Mouse (Mus musculus) lung, postnatal 10 days (tissue): Measurements from ENCODE around the gene Ankrd23.

ENCODE experiments used
- DNase-seq: peaks from one replicate; pipeline ENCODE4 v3.0.0; 2021

Ankrd23 gene

DNA sequence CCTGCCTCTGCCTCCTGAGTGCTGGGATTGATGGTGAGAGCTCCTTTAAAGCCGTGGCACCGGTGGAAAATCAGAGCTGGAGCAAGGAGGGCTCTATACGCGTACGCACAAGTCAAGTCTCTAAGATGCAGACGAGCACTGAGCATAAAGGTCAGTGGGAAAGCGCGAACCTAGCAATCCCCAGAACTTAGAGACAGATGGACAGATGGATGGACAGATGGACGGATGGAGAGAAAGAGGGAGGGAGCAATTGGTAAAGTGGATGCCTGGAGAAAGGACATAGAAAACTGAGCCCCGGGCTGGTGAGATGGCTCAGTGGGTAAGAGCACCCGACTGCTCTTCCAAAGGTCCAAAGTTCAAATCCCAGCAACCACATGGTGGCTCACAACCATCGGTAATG is 4.1 kb upstream of the Ankrd23 start:
- no peak for DNase-seq

DNA sequence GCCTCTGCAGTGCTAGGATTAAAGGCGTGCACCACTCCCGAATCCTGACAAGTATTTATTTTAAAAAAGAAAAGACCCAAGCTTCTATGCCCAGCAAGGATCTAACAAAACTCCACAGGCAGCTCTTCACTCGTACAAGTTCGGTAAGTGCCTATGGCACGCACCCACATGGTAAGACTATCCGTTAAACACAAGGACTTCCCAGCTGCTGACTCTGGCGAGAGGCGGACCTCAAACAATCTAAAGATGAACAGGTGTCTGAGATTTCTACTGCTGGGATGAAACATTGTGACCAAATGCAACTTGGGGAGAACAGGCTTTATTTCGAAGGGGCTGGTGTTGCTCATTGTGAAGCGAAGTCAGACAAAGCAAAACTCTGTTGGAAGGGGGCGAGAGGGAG is 3.4 kb upstream of the Ankrd23 start:
- DNase-seq: no peak

DNA sequence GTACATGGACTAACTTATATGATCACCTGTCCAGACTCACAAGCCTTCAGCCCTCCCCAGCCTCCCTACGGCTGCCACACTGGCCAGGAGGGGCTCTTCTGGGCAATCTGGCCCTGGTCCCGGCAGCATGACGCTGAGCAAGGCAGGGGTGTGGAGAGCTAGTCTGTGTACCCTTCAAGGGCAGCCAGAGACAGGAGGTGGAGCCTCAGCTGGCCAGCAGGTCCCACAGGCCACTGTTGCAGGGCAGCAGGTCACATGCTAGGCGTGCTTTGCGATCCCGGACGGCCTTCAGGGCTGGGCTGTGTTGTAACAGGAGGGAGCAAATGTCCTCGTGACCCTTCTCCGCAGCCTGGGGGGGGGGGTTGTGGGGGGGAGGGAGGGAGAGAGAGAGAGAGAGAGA is 2.5 kb upstream of the Ankrd23 start, which contains the start of gene Gm42417:
Gene Gm42417 (minus strand): TSS at position 244 of the 400 bp plus-strand sequence.
- DNase-seq: peak; percentile 87

DNA sequence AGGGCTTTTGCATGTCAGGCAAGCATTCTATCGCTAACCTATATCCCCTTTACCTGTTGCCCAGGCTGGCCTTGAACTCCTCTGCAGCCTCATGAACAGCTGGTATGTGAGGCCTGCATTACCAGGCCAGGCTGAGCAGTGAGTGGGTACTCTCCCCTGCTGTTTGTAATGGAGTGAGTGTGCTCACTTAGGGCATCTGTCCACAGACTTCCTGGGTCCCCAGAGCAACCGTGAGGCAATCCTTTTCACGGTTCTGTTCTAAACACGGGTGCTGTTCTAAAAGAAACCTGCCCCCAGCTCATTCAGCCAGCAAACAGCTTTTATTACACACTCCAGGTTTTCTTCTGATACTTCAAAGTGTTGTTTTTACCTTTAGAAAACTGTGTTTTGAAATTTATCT is 2.0 kb upstream of the Ankrd23 start:
- DNase-seq: no peak

DNA sequence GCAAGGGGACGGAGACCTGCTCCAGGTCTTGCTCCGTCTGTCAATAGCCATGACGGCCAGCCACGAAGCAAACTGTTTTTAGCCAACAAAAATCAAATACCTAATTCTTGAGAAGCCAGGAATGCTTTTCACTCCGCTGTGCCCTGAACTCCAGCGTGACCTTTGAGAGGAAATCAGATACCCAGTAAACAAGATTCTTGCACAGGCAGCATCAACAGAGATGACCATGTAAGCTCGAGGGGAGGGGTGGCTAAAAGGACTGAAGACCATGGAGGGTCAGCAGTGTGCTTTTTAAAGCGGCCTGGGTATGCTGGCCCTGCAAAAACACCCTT is 320 bp downstream of the Ankrd23 start:
- no peak for DNase-seq

DNA sequence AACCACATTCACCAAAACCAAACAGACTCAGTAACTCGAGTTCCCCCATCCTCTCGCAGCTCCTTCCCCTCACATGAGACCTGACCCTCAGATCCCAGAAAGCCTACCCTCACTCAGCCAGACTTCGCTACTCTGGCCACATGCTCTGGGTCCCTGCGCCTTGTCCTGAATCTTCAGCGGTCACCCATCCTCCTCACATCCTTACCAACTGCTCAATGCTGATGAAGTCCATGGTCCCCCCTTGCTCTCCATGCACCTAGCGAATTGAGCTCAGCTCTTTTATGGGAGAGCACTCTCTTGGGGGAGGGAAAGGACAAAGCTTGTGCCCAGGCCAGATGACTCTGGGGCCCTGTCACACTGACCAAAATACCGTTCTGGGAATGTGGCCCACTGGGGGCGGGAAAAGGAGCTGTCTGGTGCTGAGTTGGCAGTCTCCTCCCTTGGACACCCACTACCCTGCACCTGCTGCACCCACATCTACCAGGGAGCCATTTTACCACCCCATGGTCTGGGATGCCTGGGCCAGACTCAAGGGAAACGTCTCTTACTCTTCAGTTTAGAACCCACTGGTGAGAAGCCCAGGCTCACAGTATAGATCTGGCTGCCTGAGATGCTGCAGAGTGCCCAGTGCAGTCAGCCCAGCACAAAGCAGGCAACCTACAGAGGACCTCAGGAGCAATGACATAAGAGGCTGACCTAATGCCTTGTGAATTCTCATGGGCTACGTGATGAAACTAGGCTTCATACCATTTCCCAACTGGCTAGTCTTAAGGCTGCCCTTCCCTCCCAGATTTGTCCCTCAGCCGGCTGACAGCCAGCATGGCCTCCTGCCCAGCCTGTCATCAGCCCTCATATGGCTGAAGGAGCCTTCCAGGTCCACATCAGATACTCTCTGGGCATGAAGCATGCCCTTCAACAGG is 946 bp downstream of the Ankrd23 start:
- peak; percentile 76 for DNase-seq

DNA sequence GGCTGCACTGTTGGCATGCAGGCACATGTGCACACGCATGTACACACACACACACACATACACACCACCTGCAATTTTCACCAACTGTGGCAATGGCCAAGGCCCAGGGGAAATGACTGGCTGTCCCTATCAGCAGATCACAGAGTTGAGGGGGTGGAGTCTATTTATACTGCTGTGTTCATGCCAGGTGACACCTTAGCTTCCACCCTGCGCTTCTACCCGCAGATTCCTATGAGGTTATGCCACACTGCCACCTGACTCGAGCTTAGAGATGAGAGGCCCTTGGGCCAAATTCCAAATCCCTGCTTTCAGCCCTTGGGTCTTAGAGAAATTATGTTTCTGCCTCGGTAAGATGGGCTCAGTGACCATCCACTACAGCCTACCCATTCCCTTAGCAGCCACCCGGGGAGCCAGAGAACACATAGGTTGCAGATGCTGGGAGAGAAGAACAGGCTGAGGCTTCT is 2.1 kb downstream of the Ankrd23 start:
- DNase-seq: peak; percentile 54

DNA sequence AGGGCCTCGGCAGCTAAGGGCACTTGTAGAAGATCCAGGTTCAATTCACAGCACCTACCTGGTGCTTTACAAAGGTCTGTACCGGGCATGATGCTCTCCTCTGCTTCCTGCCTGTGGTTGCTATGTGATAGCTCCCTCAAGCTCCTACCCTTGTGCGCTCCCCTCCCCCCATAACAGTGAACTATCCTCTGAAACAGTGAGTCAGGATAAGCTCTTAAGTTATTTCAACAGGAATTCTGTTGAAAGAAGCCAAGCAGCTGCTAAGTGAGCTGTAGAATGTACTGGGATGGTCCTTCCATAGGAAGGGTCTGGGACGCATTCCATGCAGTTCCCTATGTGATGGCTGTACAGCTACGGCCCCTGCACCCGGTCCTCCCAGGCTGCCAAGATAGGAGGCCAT is 3.1 kb downstream of the Ankrd23 start:
- peak; percentile 22 for DNase-seq

DNA sequence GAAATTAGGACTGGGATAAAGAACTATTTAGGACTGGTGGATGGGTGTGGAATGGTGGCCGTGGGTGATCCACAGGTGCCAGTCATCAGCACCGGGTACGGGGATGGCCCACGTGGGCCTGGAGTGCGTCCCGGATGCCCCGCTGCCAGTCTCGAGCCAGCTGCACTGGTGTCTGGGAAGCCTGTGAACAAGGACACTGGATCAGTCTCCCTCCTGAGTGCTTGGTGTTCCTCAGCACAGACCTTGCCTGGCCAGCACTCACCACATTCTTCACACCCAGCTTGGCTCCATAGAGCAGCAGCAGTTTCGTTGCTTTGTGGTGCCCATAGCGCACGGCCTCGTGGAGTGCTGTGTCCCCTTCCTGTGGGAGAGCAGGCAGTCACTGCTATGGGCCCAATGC is 5.2 kb downstream of the Ankrd23 start:
- DNase-seq: no peak

DNA sequence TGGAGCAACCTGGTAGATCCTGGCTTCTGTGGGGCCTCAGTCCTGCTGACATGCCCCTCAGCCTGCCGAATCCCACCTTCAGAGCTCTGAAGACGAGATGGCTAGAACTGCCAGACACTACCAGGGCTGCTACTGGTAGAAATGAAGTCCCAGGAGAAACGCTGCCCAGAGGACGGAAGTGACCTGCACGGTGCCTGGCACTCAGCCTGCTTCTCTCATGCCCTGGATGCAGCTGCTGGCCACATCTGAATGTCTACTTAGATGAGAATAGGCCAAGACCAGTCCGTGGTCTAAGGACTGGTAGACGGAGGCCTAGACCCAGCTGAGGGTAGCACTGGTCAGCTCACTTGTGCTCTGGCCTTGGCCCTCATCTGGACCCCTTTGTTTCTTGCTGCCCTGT is 5.7 kb downstream of the Ankrd23 start:
- DNase-seq: no peak

DNA sequence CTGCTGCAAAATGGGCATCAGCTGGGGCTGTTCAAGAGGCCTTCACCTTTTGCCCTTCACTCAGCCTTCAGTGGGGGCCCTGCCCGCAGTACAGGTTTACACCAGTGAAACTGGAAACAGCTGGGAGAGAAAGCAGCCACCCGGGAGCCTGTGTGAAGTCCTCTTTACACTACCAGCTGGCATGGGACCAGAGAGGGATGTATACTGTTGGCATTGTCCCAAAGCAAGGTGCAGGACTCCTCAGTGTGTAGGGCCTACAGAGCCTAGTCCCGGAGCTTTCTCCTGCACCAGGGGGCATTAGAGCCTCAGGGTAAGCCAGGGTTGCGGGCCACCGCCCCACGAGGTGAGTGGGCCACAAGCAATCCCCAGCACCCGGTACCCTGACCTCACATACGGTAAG is 6.2 kb downstream of the Ankrd23 start:
- peak; percentile 15 for DNase-seq

DNA sequence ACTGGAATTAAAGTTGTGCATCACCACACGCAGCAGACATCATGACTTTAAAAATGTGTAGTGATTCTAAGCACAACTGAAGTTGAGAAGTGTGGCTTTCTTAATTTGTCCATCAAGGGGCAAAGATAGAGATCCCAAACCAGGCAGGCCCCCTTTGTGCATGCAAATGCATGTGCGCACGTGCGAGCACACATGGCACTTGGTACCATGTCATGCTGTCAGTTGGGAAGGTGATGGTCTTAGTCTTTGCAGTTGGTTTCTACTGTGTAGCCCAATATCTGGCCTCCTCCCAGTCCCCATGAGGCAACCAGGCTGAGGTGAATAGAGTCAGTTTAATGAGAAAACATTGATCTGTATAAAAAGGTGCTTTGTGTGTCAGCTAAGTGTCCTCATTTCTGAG is 6.8 kb downstream of the Ankrd23 start:
- DNase-seq: no peak

DNA sequence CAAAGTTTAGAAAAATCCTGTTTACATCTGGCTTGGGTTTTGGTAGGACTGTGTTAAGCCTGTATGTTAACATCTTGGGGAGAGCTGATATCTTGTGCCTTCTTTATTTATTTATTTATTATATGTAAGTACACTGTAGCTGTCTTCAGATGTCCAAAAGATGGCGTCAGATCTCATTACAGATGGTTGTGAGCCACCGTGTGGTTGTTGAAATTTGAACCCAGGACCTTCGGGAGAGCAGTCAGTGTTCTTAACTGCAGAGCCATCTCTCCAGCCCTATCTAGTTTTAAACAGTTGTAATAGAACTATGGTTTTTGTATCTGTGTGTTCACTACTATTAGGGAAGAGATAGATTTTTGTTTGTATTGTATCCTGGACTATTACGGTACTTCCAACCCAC is 7.4 kb downstream of the Ankrd23 start:
- DNase-seq: no peak

DNA sequence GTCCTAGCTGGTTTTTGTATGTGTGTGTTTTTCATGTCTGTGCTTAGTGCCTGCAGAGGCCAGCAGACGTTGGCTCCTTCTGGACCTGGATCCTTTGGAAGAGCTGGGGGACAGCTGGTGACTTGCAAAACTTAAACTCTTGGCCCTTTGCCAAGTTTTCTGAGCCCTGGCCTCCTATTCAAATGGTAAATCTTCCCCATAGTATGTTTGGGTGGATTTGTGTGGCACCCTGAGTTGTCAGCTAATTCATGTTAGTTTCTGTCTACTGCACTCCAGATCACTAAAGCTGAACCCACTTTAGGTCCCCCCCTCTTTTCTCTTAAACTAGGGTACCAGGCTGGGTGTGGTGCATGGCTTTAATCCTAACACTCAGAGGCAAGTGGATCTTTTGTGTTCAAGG is 8.3 kb downstream of the Ankrd23 start:
- peak; percentile 36 for DNase-seq

DNA sequence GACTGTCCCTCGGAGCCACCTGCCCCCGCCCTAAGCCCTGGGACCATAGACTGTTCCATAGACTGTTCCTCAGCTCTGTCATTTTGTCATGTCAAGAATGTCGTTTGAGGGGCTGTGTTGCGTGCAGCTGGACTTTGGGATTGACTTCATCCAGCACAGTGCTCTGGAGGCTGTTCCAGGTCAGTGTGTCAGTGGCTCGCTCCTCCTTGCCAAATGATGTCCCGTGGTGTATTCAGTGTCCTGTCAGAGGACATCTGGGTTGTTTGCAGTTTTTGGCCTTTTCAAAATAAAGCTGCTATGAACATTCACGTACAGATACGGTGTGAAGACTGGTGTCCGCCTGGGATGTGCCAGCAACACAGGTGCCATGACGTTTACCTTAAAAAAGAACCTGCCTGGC is 9.8 kb downstream of the Ankrd23 start:
- no peak for DNase-seq

DNA sequence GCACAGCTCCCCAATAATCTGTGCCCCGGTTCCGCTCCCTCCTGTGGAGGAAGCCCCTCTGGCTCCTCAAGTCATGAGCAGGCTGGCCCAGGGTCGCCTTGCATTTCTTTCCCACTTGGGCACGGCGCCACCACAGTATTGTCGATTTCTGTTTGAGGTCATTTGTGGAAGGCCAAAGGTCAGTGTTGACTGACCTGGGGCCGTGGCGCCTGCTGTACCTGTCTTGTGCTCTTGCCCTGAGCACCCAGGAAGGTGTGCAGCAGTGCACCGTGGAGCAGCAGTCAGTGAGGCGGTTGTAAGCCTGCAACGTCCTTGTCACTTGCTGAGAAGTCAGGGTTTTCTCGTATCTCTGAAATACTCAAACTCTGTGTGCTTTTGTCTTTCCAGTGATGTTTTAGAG is 10.9 kb downstream of the Ankrd23 start:
- DNase-seq: no peak

DNA sequence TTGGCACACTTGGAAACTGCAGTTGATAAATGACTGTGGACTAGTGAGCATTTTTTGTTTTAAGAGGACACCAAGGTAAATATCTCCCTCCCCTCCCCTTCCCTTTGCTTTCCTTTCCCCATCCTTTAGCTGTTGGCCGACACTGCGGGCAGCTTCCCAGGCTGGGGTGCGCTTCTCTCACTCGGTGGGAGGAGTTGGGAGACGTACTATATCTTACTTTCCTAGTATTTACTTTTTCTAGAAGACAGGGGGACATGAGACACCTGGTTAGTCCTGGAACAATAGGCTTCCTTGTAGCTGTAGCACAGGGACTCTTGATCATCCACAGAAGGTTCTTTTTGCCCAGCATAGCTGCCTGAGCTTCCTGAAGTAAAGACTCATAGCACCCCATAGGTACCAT is 12.6 kb downstream of the Ankrd23 start:
- DNase-seq: no peak

DNA sequence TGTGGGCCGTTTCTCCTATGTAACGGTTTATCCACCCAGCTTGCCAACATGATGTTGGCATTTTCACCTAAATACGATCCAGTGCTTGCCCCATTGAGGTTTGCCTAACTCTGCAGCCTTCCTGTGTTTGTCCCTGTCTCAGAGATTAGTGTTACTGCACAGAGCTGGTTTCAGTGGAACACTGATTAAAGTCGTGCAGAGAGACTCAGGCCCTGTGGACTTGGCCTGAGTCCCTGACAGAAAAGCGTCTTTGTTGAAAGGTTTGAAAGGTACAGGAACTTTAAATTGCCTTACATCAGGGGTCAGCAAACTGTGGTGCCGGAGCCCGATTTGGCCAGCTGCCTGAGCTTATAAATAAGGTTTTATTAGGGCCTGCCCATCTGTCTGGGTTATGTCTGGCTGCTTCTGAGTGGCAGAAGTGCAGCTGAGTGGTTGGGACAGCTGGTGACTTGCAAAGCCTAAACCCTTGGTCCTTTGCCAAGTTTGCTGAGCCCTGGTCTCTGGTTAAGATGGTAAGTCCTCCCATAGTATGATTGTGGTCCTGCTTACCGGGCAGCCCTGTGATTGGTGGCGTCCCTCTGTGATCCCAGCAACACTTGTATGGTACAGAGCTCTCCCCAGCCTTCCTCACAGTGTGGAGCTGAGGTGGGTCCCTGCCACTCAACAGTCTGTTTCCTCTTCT is 13.2 kb downstream of the Ankrd23 start:
- DNase-seq: no peak

DNA sequence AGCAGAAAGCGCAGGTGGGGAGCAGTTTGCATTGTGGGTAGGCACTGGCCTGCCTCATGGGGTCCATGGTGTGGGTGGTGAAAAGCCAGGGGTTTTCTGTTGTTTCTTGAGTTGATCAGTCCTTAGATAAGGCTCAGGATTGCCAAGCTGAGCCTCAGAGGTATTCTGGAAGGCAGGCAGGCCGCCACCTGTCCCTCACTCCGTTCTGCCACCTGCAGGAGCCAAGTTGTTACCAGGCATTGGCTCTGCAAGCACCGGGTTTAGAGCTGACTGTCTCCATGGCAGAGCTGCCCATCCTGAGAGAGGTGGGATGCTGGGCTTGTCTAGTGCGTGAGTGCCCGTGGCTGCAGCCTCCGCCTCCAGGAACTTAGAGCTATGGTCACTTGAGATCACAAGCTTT is 14.5 kb downstream of the Ankrd23 start:
- no peak for DNase-seq

DNA sequence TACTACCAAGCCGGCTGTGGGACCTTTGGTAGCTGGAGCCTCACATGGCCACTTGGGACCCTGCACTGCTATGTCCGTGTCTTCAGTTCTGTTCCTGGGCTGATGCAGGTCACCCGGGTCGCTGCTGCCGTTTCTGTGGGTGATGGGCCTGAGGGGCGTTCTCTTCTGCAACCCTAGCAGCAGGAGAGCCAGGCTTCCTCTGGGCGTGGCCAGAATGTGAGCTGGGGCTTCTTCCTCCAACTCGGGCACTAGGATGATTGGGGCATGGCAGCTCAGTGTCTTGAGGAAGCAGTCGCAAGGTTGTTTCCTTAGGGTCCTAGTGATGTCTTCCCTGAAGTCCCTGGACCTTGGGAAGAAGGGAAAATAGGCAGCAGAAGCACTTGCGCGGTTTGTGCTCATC is 17.1 kb downstream of the Ankrd23 start:
- DNase-seq: no peak

DNA sequence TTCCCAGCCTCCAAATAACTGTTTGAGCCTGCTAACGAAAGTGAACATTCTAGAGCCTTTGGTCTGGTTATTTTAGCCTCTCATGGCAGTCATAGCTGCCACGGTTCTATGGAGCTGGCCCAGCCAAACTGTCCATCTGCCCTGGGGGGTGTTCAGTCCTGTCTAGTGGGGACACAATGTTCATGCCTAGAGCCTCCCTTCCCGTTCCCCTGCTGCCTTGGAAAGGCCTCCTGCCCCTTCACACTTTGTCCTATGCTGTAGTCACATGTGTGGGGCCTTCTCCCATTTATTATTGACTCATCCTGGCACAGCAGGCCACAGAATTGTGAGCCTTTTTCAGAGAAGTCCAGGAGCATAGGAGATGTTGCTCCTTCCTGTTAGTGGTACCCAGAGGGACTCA is 18.4 kb downstream of the Ankrd23 start:
- DNase-seq: no peak

DNA sequence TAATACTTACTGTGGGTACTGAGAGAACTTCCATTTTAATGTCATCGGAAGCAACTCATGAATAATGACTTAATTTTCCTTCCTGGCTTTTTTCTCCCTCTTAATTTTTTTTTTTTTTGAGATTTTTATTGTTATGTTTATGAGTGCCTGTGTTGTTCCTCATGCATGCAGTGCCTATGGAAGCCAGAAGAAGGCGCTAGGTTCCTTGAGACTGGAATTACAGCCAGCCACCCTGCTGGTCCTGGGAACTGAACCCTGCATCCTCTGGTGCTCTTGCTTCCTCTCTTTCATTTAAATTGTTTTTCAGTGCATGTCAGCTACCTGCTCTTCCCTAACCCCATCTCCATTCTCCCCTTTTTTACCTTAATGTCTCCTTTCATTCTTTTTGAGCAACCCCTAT is 23.0 kb downstream of the Ankrd23 start:
- peak; percentile 66 for DNase-seq

DNA sequence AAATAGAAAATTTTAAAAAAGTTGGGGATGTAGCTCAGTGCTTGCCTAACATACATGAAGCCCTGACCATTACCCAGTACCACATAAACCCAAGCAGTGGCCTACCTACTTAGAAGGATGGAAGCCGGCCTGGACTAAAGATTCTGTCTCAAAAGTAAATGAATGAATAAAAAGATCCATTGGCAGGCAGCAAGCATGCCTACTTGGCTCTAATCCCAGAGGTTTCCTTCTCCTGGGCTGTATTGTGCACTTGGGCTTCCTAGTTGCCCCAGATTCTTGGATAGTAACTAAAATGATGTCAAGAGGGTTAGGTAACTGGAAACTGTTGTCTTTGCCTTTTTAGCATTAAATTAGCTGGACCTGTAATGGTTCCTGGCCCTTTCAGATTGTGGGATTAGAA is 23.4 kb downstream of the Ankrd23 start:
- DNase-seq: no peak

DNA sequence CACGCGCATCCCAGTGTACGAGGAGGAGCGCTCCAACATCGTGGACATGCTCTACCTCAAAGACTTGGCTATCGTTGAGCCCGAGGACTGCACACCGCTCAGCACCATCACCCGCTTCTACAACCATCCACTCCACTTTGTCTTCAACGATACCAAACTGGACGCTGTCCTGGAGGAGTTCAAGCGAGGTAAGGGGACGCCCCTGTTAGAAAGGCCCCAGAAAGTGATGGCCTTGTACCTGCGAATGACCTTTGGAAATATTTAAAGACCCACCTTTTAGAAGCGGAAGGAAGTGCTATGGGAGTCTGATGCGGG is 23.8 kb downstream of the Ankrd23 start:
- DNase-seq: no peak
